Mouse (Mus musculus) WW6 (cell line): ENCODE measurements around the gene Ak5.

Experiments
- DNase-seq: peaks from one replicate; pipeline ENCODE4 v3.0.0-alpha.2; 2013; ENCODE audit warnings: low read depth, low spot score

The Ak5 gene

GRCm38 (mm10) chr3:152516569-152516968, 151.6 kb downstream of the Ak5 start:
- DNase-seq: no peak

GRCm38 (mm10) chr3:152515959-152516358, 152.2 kb downstream of the Ak5 start:
- DNase-seq: no peak

- DNase-seq: no peak
Observed at GRCm38 (mm10) chr3:152512517-152512916, 155.6 kb downstream of the Ak5 start.

GRCm38 (mm10) chr3:152509268-152509667, 158.9 kb downstream of the Ak5 start:
- DNase-seq: no peak

GRCm38 (mm10) chr3:152508419-152508993, 159.7 kb downstream of the Ak5 start:
- no peak for DNase-seq

- DNase-seq: no peak
Observed at GRCm38 (mm10) chr3:152507900-152508299, 160.3 kb downstream of the Ak5 start.

GRCm38 (mm10) chr3:152498968-152499696, 169.0 kb downstream of the Ak5 start:
- DNase-seq: no peak

GRCm38 (mm10) chr3:152497842-152498241, 170.3 kb downstream of the Ak5 start:
- DNase-seq: no peak

- no peak for DNase-seq
Observed at GRCm38 (mm10) chr3:152497084-152497483, 171.1 kb downstream of the Ak5 start.

GRCm38 (mm10) chr3:152495415-152495898, 172.7 kb downstream of the Ak5 start:
- no peak for DNase-seq

- no peak for DNase-seq
Observed at GRCm38 (mm10) chr3:152494667-152495360, 173.3 kb downstream of the Ak5 start.

GRCm38 (mm10) chr3:152493813-152494212, 174.3 kb downstream of the Ak5 start:
- DNase-seq: no peak

- no peak for DNase-seq
Observed at GRCm38 (mm10) chr3:152492241-152492640, 175.9 kb downstream of the Ak5 start.

GRCm38 (mm10) chr3:152490423-152490822, 177.7 kb downstream of the Ak5 start:
- no peak for DNase-seq

- DNase-seq: no peak
Observed at GRCm38 (mm10) chr3:152488964-152489363, 179.2 kb downstream of the Ak5 start.

GRCm38 (mm10) chr3:152484206-152484605, 184.0 kb downstream of the Ak5 start:
- no peak for DNase-seq

- no peak for DNase-seq
Observed at GRCm38 (mm10) chr3:152483800-152484199, 184.4 kb downstream of the Ak5 start.

- no peak for DNase-seq
Observed at GRCm38 (mm10) chr3:152482182-152482581, 186.0 kb downstream of the Ak5 start.

- DNase-seq: no peak
Observed at GRCm38 (mm10) chr3:152480336-152480735, 187.8 kb downstream of the Ak5 start.

- no peak for DNase-seq
Observed at GRCm38 (mm10) chr3:152478599-152479435, 189.3 kb downstream of the Ak5 start.

GRCm38 (mm10) chr3:152477796-152478527, 190.2 kb downstream of the Ak5 start:
- DNase-seq: no peak
